Mouse (Mus musculus): Measurements from ENCODE around the gene Enkur.

- TF ChIP-seq HCFC1 (IDR thresholded peaks at IDR 0.05; ENCODE audit: borderline replicate concordance, insufficient read depth, low read length) (no peak), MAFK (IDR thresholded peaks at IDR 0.05; ENCODE audit: insufficient read depth, low read depth, low read length) (no peak), ZC3H11A (IDR thresholded peaks at IDR 0.05; ENCODE audit: borderline replicate concordance, low read depth, low read length) (no peak), ZNF384 (IDR thresholded peaks at IDR 0.05; ENCODE audit: low read depth, low read length) (no peak), CHD2 (IDR thresholded peaks at IDR 0.05; ENCODE audit: low read depth, low read length) (no peak)
Observed at GRCm38 (mm10) chr2:21205831-21206159, 630 bp upstream of the Enkur start.

Data from ES-E14 (cell line).